Mouse (Mus musculus): ENCODE measurements around the gene Crk. TPM values are rescaled to one million over a fixed set of nuclear protein-coding genes. Genes with fewer than 3 reads are reported as not detected.

Gene Crk
- 117 and 118 TPM in 2 replicates for polyA plus RNA-seq (2015; fragmentation: Nextera tagmentation; extraction: Ambion mirVana)

- Histone ChIP-seq H3K27ac (peak within 1 kb of the TSS; percentile 93), H3K9ac (peak within 1 kb of the TSS; percentile 94), H3K9me3 (no peaks in the 10 kb centered on the region), H3K36me3 (replicated peaks) (0 out of 2 replicates have a peak, but pooled peaks cover 3% of the 10 kb centered on the region), H3K4me1 (peaks cover 21% of the 10 kb centered on the region), H3K4me3 (peak within 1 kb of the TSS; percentile 88), H3K4me2 (peak within 1 kb of the TSS; percentile 79), H3K27me3 (replicated peaks) (no peaks in the 10 kb centered on the region)
- under 1% methylated on average over 54 of the region's 55 CpGs for WGBS
- ATAC-seq (replicated peaks): peak; percentile 98
These were observed at the start of gene Crk for GRCm38 (mm10) chr11:75678747-75679438. TSS of gene Crk (plus strand) at chr11:75679259.

- H3K36me3 ChIP-seq (replicated peaks): peaks cover 32% of the 10 kb centered on the region
- H3K9me3 ChIP-seq: no peaks in the 10 kb centered on the region
- H3K9ac ChIP-seq: peak overlapping the region; percentile 54
- no peak for ATAC-seq (replicated peaks)
- peak overlapping the region; percentile 75 for H3K27ac ChIP-seq
- H3K27me3 ChIP-seq (replicated peaks): no peaks in the 10 kb centered on the region
- WGBS: 17% methylated on average over 5 of the region's 5 CpGs
- H3K4me2 ChIP-seq: peak overlapping the region; percentile 72
- H3K4me3 ChIP-seq: peak overlapping the region; percentile 72
- H3K4me1 ChIP-seq: peaks cover 22% of the 10 kb centered on the region
These were observed 49.0 kb upstream of the Crk start for GRCm38 (mm10) chr11:75630098-75630497.

DNA sequence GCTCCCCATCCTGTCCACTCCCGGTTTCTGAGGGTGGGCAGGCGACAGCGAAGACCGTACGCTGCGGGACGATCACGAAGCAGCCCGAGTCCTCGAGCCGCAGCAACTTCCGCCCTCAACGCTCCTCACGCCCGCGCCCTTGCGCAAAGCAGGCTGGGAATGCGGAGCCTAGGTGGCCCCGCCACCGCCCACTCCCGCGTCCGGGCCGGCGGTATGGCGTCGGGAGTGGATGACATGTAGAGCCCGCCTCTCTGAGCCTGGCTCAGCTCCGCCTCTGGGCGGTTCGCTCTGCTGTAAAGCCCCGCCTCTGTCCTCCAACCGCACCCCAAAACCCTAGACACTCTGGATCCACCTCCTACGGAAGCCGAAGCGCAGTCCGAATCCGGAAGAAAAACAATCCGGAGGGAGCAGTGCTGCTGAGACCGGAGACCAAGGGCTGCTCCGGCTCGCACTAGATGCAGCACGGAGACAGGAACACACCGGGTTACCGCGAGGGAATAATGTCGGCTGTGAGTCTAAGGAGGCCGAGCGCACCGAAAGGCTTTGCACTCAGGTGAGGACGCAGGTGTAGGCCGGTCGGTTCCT, 48.3 kb upstream of the Crk start, which contains the start of gene Inpp5k:
Inpp5k (plus strand) TSS at position 344 of the 585 bp plus-strand sequence.
- Histone ChIP-seq H3K4me2 (peak within 1 kb of the TSS; percentile 72), H3K4me1 (peaks cover 22% of the 10 kb centered on the region), H3K27me3 (replicated peaks) (no peaks in the 10 kb centered on the region), H3K27ac (peak within 1 kb of the TSS; percentile 75), H3K9me3 (no peaks in the 10 kb centered on the region), H3K4me3 (peak within 1 kb of the TSS; percentile 72), H3K9ac (peak within 1 kb of the TSS; percentile 67), H3K36me3 (replicated peaks) (peaks cover 29% of the 10 kb centered on the region)
- peak; percentile 99 for ATAC-seq (replicated peaks)
- WGBS: under 1% methylated on average over 53 of the region's 53 CpGs

GRCm38 (mm10) chr11:75631561-75632225, 47.4 kb upstream of the Crk start:
- 6% methylated on average over 13 of the region's 13 CpGs for WGBS
- ATAC-seq (replicated peaks): no peak
- peaks cover 22% of the 10 kb centered on the region for H3K4me1 ChIP-seq
- peak overlapping the region; percentile 72 for H3K4me3 ChIP-seq
- no peaks in the 10 kb centered on the region for H3K27me3 ChIP-seq (replicated peaks)
- H3K9ac ChIP-seq: peak overlapping the region; percentile 67
- H3K27ac ChIP-seq: no peak overlapping the region
- no peaks in the 10 kb centered on the region for H3K9me3 ChIP-seq
- peak overlapping the region; percentile 72 for H3K4me2 ChIP-seq
- H3K36me3 ChIP-seq (replicated peaks): peaks cover 23% of the 10 kb centered on the region

DNA sequence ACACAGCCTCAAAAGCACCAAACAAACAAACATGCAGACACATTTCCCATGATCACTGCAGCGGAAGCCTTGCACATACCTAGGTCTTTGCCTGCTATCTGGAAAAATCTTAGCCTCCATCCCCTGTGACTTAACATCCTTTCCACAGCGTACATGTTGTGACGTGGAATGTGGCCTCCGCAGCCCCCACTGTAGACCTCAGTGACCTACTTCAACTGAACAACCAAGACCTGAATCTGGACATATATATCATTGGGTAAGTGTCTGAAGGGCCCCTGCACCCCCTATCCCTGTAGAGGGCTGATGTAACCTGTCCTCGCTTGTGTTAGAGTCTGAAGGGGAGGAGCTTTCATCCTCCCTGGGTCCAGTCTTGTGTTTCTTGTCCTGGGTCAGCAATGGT, 46.1 kb upstream of the Crk start:
- H3K27me3 ChIP-seq (replicated peaks): no peaks in the 10 kb centered on the region
- WGBS: 90% methylated on average over 5 of the region's 5 CpGs
- H3K9me3 ChIP-seq: no peaks in the 10 kb centered on the region
- peaks cover 19% of the 10 kb centered on the region; the same call in 1 of the 2 replicates for H3K36me3 ChIP-seq (replicated peaks)
- no peak for ATAC-seq (replicated peaks)
- H3K4me1 ChIP-seq: peaks cover 22% of the 10 kb centered on the region
- no peak overlapping the region for H3K4me3 ChIP-seq
- no peak overlapping the region for H3K4me2 ChIP-seq
- H3K9ac ChIP-seq: no peak overlapping the region
- no peak overlapping the region for H3K27ac ChIP-seq

GRCm38 (mm10) chr11:75634801-75635200, 44.3 kb upstream of the Crk start:
- no peak overlapping the region for H3K27ac ChIP-seq
- peaks cover 17% of the 10 kb centered on the region; the same call in 1 of the 2 replicates for H3K36me3 ChIP-seq (replicated peaks)
- no peaks in the 10 kb centered on the region for H3K9me3 ChIP-seq
- no peak for ATAC-seq (replicated peaks)
- H3K4me3 ChIP-seq: no peak overlapping the region
- H3K4me1 ChIP-seq: peaks cover 21% of the 10 kb centered on the region
- H3K27me3 ChIP-seq (replicated peaks): no peaks in the 10 kb centered on the region
- H3K9ac ChIP-seq: no peak overlapping the region
- 80% methylated on average over 3 of the region's 3 CpGs for WGBS
- no peak overlapping the region for H3K4me2 ChIP-seq

DNA sequence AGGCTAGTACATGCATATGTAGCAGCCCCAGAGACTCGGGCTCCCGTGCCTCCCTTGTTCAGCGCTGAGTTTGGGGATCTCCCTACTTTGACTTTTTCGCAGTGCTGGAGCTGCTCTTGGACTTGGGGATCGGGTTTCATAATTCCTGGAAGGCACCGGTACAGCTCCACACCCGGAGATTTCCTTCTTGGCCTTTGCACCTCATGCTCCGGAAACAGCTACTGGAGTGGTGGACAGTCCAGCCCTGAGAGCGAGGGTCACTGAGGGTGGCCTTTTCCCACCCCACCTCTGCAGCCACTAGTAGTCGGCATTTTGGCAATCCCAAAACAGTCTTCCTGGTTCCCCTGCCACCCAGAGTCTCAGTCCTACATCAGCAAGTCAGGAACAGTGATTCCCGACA, 43.7 kb upstream of the Crk start:
- no peak overlapping the region for H3K4me2 ChIP-seq
- H3K27me3 ChIP-seq (replicated peaks): no peaks in the 10 kb centered on the region
- H3K27ac ChIP-seq: no peak overlapping the region
- H3K36me3 ChIP-seq (replicated peaks): peaks cover 17% of the 10 kb centered on the region; the same call in 1 of the 2 replicates
- H3K4me1 ChIP-seq: peaks cover 16% of the 10 kb centered on the region
- H3K9me3 ChIP-seq: no peaks in the 10 kb centered on the region
- ATAC-seq (replicated peaks): no peak
- 85% methylated on average over 11 of the region's 11 CpGs for WGBS
- no peak overlapping the region for H3K4me3 ChIP-seq
- no peak overlapping the region for H3K9ac ChIP-seq

- no peaks in the 10 kb centered on the region for H3K4me1 ChIP-seq
- H3K9me3 ChIP-seq: no peaks in the 10 kb centered on the region
- H3K27ac ChIP-seq: no peak overlapping the region
- 82% methylated on average over 5 of the region's 5 CpGs for WGBS
- ATAC-seq (replicated peaks): no peak
- no peak overlapping the region for H3K4me2 ChIP-seq
- H3K4me3 ChIP-seq: no peak overlapping the region
- H3K9ac ChIP-seq: no peak overlapping the region
- H3K36me3 ChIP-seq (replicated peaks): no peaks in the 10 kb centered on the region
- no peaks in the 10 kb centered on the region for H3K27me3 ChIP-seq (replicated peaks)
These were observed 35.7 kb upstream of the Crk start for GRCm38 (mm10) chr11:75643323-75643722.

DNA sequence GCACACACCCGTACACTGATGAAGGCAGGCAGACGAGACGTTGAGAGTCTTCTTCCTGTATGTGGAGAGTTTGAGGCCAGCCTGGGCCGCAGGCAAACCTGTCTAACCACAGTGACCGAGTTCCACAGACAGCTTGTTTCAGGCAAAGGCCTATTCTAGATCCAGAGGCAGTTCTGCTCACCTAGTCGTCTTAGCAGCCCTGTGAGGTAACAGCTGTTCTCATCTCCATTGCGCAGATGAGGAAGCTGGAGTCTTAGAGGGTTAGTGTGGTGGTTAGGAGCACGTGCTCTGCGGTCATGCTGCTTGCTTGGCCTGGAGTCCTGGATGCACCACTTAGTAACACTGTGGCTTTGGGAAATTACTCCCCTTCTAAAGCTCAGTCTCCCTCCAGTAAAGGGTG, 34.4 kb upstream of the Crk start:
- no peaks in the 10 kb centered on the region for H3K4me1 ChIP-seq
- no peak overlapping the region for H3K9ac ChIP-seq
- H3K36me3 ChIP-seq (replicated peaks): no peaks in the 10 kb centered on the region
- no peaks in the 10 kb centered on the region for H3K27me3 ChIP-seq (replicated peaks)
- no peaks in the 10 kb centered on the region for H3K9me3 ChIP-seq
- H3K27ac ChIP-seq: no peak overlapping the region
- ATAC-seq (replicated peaks): no peak
- H3K4me3 ChIP-seq: no peak overlapping the region
- no peak overlapping the region for H3K4me2 ChIP-seq
- WGBS: 85% methylated on average over 9 of the region's 9 CpGs

DNA sequence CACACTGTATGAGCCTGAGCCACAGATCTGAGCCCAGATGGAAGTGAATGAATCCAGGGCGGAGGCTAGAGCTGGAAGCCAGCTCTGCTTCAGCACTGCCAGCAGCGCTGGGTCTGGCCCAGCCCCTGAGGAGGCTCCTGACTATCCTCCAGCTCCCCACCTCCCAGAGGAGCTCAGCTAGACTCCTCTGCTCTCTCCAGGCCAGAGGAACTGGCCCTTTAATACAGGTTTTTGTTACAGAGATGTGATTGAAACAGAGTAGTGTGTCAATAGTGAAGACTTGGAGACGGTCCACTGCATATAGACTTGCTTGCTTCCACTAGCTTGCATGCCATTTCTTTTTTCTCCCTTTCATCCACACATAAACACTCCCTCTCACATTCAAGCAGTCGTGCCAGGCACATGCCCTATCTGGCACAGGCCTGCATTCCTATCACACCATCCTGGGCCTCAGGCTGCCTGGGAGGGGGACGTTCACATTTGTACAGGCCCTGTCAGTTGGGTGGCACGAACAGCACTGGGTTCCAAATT, 31.3 kb upstream of the Crk start:
- Histone ChIP-seq H3K4me1 (peaks cover 18% of the 10 kb centered on the region), H3K9me3 (no peaks in the 10 kb centered on the region), H3K27me3 (replicated peaks) (peaks cover 6% of the 10 kb centered on the region), H3K9ac (no peak overlapping the region), H3K36me3 (replicated peaks) (no peaks in the 10 kb centered on the region), H3K4me3 (no peak overlapping the region), H3K27ac (no peak overlapping the region), H3K4me2 (no peak overlapping the region)
- WGBS: 62% methylated on average over 6 of the region's 6 CpGs
- ATAC-seq (replicated peaks): peak; percentile 34

- Histone ChIP-seq H3K9me3 (no peaks in the 10 kb centered on the region), H3K9ac (no peak overlapping the region), H3K27me3 (replicated peaks) (peaks cover 18% of the 10 kb centered on the region), H3K4me3 (no peak overlapping the region), H3K27ac (no peak overlapping the region), H3K36me3 (replicated peaks) (no peaks in the 10 kb centered on the region), H3K4me1 (peaks cover 24% of the 10 kb centered on the region), H3K4me2 (no peak overlapping the region)
- no peak for ATAC-seq (replicated peaks)
- 84% methylated on average over 4 of the region's 4 CpGs for WGBS
These were observed 29.9 kb upstream of the Crk start for GRCm38 (mm10) chr11:75649155-75649561.

GRCm38 (mm10) chr11:75650311-75650710, 28.7 kb upstream of the Crk start, which contains the start of gene Myo1c:
TSS of gene Myo1c (plus strand) at chr11:75650504.
- WGBS: 67% methylated on average over 7 of the region's 7 CpGs
- no peaks in the 10 kb centered on the region for H3K36me3 ChIP-seq (replicated peaks)
- ATAC-seq (replicated peaks): no peak
- peak within 1 kb of the TSS; percentile 93 for H3K4me2 ChIP-seq
- no peaks in the 10 kb centered on the region for H3K9me3 ChIP-seq
- peaks cover 29% of the 10 kb centered on the region for H3K4me1 ChIP-seq
- H3K27me3 ChIP-seq (replicated peaks): peaks cover 29% of the 10 kb centered on the region
- peak within 1 kb of the TSS; percentile 48 for H3K4me3 ChIP-seq
- peak within 1 kb of the TSS; percentile 59; the same call in 1 of the 2 replicates for H3K9ac ChIP-seq
- H3K27ac ChIP-seq: peak within 1 kb of the TSS; percentile 57; the same call in 1 of the 2 replicates

Measured in midbrain, embryonic 15.5 days (tissue).